Mouse (Mus musculus) left cerebral cortex, adult 9 months (tissue): Measurements from ENCODE around the gene Tor1b.
"Not testable (repeated sequence)": the region's sequence is repeated elsewhere in the genome, so short reads cannot be mapped to it uniquely, and the experiment has no call there.

Experiments used
- DNase-seq, 2 experiments: peaks; one replicate each; pipeline ENCODE4 v3.0.0; 2022; ENCODE audit warnings: low spot score in 2 of 2

The Tor1b gene

DNA sequence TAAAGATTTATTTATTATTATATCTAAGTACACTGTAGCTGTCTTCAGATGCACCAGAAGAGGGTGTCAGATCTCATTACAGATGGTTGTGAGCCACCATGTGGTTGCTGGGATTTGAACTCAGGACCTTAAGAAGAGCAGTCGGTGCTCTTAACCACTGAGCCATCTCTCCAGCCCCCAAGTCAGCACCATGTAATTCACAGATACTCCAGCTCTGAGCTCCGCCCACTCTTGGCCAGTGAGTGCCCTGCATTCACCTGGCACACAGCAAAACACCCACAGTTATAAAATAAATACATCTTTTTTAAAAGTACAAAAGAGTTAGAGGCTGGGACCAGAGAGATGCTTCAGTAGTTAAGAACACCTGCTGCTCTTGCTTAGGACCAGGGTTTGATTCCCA, 21.9 kb upstream of the Tor1b start:
- not testable (repeated sequence) for DNase-seq

DNA sequence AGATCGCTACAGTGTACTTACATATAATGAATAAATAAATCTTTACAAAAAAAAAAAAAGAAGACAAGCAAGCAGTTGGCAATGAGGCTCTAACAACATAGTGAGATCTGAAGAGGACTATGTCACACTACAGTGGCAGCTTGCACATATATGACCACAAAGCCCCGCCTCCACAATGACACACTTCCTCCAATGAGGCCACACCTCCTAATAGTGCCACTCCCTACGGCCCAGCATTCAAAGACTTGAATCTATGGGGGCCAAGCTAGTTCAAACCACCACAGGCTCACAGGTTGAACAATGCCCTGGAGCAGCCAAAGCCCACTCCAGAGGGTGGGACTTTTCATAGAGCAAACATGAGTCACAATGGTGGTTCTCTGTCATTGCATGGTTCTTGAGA, 20.8 kb upstream of the Tor1b start:
- no peak for DNase-seq

DNA sequence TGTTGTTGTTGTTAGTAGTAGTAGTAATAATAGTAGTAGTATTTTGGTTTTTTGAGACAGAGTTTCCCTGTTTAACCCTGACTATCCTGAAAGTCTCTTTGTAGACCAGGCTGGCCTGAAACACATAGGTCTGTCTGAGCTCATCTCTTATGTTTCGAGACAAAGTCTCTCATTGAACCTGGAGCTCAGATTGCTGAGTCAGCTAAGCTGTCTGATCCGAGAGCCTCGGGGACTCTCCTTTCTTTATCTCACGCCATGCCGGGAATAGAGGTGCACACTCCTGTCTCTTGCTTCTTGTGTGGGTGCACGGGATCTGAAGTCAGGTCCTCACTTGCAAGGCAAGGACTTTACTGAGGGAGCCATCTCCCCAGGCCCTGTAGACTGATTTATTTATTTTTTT, 19.7 kb upstream of the Tor1b start:
- DNase-seq = no peak

DNA sequence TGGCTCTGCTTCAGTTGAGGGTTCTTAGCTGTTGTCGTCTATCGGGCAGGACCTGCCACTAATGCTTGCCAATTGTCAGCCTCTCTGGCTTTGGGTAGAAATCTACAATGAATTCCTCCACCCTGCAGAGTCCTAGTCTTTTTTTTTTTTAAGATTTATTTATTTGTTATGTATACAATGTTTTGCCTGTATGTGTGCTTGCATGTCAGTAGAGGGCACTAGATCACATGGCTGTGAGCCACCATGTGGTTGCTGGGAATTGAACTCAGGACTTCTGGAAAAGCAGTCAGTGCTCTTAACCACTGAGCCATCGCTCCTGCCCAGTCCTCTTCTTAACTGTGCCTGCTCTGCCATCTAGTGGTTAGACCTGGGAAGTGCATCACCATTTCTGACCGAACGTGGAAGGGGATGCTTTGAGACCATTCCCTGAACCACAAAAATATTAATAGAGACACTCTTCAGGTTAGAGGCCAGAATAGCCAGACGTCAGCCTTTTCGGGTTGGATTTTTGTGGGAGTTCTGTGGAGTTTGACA, 18.8 kb upstream of the Tor1b start:
- DNase-seq = peak in 1 of 2 experiments; percentile 80

DNA sequence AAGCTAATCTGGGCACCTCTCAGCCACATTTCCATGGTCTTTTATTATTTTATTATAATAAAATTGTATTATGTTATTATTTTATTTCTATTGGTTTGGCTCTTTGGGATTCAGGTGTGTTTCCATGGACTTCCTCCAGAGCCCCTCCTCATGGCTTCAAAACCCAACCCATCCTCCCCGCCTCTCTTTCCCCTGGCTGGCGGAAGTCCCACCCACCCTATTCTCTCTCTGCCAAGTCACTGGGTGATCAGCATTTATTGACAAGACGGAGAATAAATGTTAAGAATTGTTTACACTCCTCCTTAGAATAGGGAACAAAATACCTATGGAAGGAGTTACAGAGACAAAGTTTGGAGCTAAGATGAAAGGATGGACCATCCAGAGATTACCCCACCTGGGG, 16.0 kb upstream of the Tor1b start:
- no peak for DNase-seq

DNA sequence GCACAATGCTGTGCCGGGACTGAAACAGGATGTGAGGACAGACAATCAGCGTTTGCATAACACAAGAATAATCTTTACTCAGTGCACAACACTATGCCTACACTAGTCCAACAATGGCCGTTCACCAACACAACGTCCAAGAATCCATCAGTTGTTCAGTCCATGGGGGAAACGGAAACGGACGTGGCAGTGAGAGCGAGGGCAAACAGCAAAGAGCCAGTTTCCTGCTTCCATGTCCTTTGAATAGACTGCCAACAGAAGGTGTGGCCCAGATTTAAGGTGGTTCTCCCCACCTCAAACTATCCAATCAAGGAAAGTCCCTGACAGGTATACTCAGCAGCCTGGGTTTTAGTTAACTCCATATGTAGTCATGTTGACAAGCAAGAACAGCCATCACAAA, 15.0 kb upstream of the Tor1b start:
- no peak for DNase-seq

DNA sequence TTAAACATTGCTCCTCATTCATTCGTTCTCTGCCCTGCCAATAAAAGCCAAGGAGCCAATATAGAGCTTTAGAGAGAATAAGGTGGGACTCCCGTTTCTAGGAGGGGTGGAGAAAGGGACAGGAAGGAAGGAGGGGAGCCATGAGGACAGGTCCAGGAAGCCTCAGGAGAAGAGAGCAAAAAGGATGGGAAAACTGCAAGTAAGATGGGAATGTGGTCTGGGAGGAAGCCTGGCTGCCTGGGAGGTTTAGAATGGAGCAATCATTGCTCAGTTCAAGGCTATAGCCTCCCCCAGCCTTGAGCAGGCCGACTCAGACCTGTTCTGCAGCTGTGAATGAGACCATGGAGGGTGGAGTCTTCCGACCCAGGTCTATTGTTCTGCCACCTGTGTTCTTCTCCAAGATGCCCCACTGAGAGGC, 14.2 kb upstream of the Tor1b start:
- no peak for DNase-seq

DNA sequence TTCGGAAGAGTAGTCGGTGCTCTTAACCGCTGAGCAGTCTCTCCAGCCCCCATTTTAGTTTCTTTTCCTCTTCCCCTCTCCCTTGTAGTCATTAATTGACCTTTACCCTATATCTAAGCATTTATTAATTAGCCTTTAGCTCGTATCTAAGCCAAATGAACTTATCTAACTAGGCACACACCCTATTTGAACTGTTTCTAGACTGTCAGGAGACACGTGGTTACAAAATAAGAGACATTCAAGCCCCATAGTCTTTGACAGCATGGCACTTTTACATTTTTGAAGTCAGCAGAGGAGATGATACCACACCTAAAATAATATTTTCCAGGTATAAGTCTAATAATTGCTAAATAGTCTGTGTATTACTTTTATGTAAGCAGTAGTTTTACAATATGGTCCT, 11.2 kb upstream of the Tor1b start:
- DNase-seq = no peak

DNA sequence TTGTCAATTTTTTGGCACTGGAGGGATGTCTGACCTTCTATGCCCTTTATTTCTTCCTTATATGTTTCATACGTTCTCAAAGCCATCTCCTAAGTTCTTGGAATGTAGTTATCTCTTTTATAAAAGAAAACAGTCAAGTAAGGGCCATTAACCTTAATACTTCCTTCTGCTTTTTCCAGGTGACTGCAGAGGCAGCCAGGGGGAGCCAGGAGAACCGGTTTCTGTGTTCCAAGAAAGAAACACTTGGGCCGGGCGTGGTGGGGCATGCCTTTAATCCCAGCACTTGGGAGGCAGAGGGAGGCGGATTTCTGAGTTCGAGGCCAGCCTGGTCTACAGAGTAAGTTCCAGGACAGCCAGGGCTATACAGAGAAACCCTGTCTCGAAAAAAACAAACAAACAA, 10.6 kb upstream of the Tor1b start:
- DNase-seq = not testable (repeated sequence)

DNA sequence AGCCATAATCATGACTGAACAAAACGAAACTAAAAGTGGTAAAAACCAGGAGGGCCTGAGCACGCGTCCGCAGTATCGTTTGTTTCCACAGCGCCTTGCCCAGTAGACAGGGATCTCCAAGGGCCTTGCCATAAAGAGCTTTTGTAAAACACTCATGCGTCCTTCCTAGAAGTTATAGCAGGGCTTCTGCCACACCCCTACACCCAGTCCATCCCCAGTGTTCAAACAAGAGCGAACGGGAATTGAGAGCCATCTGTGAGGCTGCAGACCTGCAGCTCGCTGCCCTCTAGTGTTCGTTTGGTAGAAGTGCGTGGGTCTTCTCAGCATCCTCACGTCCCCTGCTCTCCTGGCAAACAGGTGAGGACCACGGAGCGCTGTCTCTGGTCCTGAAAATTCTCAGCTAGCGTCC, 10.2 kb upstream of the Tor1b start:
- peak in 1 of 2 experiments; percentile 55 for DNase-seq

DNA sequence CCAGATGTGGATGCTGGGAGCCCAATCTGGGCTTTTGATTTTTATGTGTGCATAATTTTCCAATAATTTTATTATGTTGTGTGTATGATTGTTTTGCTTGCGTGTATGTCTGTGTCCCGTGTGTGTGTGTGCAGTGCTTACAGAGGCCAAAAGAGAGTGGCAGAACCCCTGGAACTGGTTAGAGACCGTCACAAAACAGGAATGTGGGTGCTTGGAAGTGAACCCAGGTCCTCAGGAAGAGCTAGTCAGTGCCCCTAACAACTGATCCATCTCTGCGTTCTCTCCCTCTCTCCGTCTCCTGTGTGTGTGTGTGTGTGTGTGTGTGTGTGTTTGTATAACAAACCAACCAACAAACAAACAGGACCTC, 319 bp upstream of the Tor1b start:
- no peak for DNase-seq

DNA sequence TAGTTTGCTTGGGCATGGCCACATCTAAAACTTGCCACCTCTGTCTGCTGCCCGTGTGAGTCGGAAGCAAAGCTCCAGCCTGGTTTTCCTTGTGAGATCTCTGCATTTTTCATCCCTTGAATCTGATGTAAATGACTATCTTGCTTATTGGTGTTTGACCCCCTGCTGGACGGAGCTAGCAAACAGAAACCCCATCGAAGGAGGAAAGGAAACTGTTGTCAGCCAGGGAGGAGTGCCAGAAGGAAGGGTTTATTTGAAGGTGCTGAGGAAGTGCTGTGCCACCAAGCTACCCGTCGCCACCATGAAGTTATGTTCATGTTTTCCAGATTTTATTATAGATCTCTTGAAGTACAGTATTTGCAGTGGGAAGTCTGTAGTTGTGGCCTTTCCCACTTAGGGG, 2.0 kb downstream of the Tor1b start:
- DNase-seq = no peak

DNA sequence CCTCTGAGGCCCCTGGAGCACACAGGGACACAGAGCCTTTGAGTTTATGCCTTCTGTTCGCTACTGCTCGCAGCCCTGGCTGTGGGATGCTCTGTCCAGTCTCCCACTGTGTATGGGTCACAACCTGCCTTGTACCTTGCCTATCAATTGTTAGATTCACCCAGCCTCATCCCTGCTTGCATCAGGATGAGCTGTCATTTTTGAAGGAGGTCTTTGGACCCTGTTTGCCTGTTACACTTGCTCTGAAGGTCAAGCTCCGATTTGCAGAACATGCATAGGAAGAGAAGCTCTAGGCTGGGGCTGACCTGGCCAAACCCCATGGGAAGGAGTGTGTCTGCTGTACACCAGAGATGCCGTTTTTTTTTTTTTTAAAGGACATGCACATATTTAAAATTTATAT, 4.8 kb downstream of the Tor1b start:
- no peak for DNase-seq

DNA sequence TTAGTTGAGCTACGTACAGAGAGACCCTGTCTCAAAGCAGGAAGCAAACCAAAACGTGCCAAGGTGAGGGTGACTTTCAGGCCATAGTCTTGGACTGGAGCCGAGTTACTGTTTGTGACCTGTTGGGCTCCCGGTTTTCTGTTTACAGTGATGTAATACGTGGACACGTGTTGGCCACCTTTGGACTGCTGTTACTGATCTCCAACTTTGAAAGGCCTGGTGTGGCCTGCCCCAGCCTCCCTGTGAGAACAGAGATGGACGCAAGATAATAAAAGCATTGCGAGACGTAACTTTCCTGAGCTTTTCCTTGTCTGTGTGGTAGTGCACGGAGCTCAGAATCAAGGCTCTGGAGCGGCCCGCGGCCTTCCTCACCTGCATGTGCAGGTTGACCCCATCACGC, 6.0 kb downstream of the Tor1b start:
- DNase-seq = no peak

DNA sequence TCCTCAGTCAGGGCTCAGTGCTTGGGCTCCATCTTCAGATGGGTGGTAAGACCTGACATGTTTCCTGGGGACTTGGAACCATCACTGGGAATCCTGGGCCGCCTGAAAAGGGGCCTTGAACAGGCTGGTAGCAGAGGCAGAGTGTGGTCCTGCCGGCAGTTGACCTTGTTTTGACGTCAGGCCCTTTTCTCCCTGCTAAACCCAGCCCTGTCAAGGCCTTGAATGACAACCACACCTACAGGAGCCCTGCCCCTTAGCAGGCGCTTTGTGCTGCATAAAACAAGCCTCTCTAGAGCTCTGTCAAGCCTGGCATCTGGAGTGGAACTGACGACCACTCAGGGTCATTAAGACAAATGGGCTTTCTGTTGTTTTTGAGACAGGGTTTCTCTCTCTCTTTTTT, 7.1 kb downstream of the Tor1b start:
- no peak for DNase-seq

DNA sequence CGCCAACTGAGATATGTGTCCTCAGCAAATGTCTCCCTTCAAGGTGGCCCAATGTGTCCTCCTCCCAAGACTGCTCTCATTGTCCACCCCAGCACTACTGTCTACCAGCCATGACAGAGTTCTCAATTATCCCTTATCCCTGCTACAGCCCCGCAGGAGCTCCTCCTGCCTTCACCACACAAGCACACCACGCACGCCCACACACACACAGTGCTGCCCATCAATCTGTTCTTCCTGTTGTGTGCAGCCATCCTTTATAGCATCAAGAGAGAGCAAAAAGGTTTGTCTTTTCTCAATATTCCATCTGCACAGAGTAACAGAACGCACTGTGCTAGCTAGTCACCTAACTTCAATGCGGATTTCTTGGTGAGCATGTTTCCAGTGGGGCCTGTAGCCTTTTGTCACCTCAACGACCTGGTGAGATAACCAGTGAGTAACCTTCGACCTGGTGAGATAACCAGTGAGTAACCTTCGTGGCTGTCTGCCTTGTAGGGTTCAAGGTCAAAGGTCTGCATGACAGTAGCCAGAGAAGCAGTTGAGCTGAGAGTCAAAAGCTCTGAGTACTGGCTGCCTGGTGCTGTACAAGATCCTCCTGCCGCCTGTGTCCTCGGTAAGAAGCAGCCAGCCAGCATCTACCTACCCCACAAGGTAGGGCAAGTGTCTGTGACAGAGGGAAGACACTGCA, 10.0 kb downstream of the Tor1b start:
- DNase-seq = no peak

DNA sequence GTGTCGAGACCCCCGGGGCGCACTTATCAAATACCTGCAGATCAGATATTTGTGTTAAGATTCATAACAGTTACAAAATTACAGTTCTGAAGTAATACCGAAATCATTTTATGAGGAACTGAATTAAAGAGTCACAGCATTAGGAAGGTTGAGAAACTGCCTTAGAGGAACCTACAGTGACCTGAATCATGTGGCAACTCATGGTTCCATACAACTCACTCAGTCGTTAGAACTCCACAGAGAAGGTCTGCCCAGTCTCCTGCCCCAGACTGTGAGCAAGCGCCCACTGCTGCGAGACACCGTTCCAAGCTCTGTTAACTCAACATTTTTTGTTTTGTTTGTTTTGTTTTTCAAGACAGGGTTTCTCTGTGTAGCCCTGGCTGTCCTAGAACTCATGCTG, 12.9 kb downstream of the Tor1b start:
- no peak for DNase-seq

DNA sequence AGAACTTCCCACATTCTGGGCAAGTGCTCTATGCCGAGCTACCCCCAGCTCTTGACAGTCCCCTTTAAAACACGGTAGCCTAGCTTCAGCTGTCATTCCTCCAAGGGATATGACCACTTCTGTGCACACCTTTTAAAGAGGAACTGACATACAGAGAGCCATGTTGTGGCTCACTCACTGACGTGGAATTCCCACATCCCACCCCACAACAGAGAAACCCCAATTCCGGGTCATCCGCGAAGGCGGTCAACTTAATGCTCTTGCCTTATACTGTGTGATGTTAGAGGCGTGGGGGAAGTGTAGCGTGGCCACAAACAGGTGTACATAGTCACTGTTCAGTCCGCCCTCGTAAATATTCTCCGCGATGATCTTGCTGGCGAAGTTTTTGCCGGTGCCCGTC, 14.1 kb downstream of the Tor1b start:
- DNase-seq = no peak

DNA sequence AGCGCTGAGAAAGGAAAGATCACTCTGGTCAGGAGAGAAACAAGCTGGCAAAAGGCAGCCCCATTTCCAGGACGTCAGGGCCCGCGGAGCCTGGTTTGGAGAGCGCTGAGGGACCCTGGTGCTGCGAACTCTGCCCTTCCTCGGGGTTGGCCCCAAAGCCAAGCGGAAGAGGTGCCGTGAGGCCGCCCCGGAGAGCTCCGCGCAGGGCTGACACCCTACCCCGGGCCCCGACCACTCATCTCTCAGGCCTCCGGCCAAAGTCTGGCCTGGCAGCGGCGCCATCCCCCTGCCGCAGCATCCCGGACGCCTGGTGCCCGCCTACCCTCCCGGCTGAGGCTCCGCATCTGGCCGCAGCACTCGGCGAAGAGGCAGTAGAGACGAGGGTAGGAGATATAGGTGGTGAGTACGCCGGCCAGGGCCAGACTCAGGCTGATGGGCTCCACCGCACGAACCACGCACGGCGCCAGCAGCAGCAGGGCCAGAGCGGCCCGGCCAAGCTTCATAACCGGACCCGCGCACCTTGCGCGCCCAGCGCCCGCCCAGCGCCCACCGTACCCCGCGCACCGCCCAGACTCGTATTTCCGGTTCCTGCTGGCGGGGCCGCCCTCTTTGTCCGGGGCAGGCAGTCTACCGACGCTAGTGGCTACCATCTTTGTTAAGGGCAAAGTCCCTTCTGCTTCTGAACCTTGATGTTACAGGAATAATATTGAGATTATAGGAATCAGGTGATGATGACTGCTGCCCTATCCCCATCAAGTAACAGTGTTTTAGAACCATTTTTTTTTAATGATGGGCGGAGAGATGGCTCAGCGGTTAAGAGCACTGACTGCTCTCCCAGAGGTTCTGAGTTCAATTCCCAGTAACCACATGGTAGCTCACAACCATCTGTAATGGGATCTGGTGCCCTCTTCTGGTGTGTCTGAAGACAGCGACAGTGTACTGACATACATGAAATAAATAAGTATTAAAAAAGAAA, 14.9 kb downstream of the Tor1b start, which contains the start of gene Tor1a:
Tor1a (minus strand) TSS at position 582 of the 976 bp plus-strand sequence.
- peak; percentile 83 to 90 for DNase-seq

DNA sequence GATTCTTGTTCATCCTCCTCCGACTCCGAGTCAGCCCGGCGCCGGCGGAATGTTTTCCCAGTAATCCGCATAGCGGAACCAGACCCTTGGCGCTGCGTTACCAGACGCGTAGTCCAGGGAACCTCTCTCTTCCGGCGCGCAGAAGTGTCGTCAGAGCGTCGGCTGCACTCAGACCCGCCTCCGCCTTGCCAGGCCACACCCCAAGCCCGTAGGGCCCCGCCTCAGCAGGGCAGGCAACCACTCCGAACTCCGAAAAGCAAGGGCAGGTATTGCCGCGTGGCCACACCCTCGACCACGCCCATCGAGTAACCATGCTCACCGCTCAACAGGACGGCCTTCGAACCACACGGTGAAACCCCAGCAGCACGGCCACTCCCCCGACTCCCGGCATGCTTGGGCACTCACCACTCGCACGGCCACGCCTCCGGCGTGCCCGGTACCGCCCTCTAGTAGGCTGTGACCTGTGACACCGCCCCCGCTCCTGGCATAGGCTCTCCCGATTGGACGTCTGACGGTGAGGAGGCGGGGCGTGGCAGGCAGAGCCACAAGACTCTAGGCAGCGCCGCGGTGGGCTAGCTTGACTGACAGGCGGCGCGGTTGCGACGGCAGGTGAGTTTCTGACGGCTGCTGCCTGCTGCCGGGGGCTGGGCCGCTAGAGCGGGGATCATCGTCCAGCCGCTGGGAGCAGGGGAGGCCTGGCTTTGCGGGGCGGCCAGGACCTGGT, 29.2 kb downstream of the Tor1b start, which contains the start of the genes BC005624 and Usp20:
BC005624 (minus strand) TSS at position 412 of the 724 bp plus-strand sequence.
Usp20 (plus strand) TSS at position 490 of the 724 bp plus-strand sequence.
- peak; percentile 99 for DNase-seq

DNA sequence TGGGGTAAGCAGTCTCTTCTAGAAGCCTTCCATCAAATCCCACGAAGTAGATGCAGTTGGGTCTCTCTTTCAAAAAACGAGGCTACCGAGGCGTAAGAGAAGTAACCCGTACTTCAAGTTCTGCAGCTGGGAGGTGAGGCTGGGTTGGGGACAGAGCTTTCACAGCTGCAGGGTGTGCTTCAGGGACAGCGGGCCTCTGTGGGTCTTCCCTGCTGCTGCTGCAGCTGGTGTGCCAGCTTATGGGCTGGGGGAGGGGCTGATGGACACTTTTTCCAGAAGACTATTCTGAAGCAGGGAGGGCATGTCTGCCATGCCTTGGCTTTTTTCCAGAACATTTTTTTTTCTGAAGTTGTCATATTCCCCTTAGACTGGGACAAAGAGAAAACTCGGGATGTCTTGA, 30.3 kb downstream of the Tor1b start:
- no peak for DNase-seq
